Mouse (Mus musculus) leukemia stem cell, adult 10-12 weeks (primary cell): ENCODE data around the gene Pelo. TPM values are rescaled to one million over a fixed set of nuclear protein-coding genes. Genes with fewer than 3 reads are reported as not detected.

Experiments
- polyA plus RNA-seq: library from polyadenylated mRNA; stranded (reverse); fragments of >175 nt; gene quantifications from 2 replicates; pipeline ENCODE4 v1.2.3, GENCODE M21; 2012; ENCODE audit warnings: low replicate concordance

The Pelo gene
- 21.6 and 30.8 TPM in 2 replicates for polyA plus RNA-seq

GRCm38 (mm10) chr13:115090069-115090976, at the start of gene Pelo:
Pelo (minus strand) TSS chr13:115090186.

GRCm38 (mm10) chr13:115101355-115102191, 11.6 kb upstream of the Pelo start, which contains the start of the genes Gm49395 and Itga1:
Gm49395 (minus strand) TSS chr13:115101921.
Itga1 (minus strand) TSS chr13:115101964.

Other genes with a start within 250 kb of the Pelo start
- 0.08 and 0.18 TPM in 2 replicates for gene Itga2, start 158.1 kb downstream of the Pelo start, polyA plus RNA-seq
- gene Gm49395, start 11.7 kb upstream of the Pelo start, polyA plus RNA-seq = 3.0 and 3.7 TPM in 2 replicates
- 0.03 and 0.50 TPM in 2 replicates for gene Itga1, start 11.8 kb upstream of the Pelo start, polyA plus RNA-seq